In genomic region chr4:30675911-30676310, GRCm38 (mm10) we compare ENCODE assay signal across 22 mouse cellular contexts.
A peak's percentile ranks its signal among the peaks of the same experiment; 100 is the strongest.
DNase-seq lines count a peak whose midpoint lies in the region; ATAC-seq and TF ChIP-seq lines count a peak whose summit lies in the region.
"Had no signal": no experiment of that assay in that cellular context is flagged by ENCODE, and none has a peak within 500 bp of the region (broad histone marks: within the 10 kb centered on the region; RNA-seq: fewer than 3 reads in every experiment).

No protein-coding gene starts in this region.

- no peak for DNase-seq in forebrain, embryonic 11.5 days (ENCODE audit: low spot score)
- DNase-seq in forebrain, postnatal 0 days, result no peak
- DNase-seq in midbrain, embryonic 10.5 days (ENCODE audit: low spot score), result no peak
- peak; percentile 20 for DNase-seq in midbrain, embryonic 14.5 days
- DNase-seq in left cerebral cortex, postnatal 25 days (ENCODE audit: low spot score in 2 of 2), result no peak
- no peak for DNase-seq in kidney, adult 11 months
- DNase-seq: adrenal gland, postnatal 14 days; cerebellum, adult 18-20 months; cerebellum, adult 9-11 months; cerebellum, postnatal 36 days; gastrocnemius, postnatal 10 days; heart, adult 18-20 months; heart, postnatal 10 days; heart, postnatal 4 days had no signal

- WGBS in forebrain, embryonic 11.5 days, result 36% methylated on average over 3 of the region's 3 CpGs
- 32% methylated on average over 3 of the region's 3 CpGs for WGBS in forebrain, postnatal 0 days
- WGBS in midbrain, embryonic 10.5 days, result 49% methylated on average over 3 of the region's 3 CpGs
- WGBS in midbrain, embryonic 16.5 days, result 28% methylated on average over 3 of the region's 3 CpGs
- WGBS in midbrain, embryonic 14.5 days, result 31% methylated on average over 3 of the region's 3 CpGs

- no peak overlapping the region for H3K4me2 ChIP-seq in forebrain, embryonic 11.5 days (ENCODE audit: low read depth, low read length, severe bottlenecking)
- no peak overlapping the region for H3K4me2 ChIP-seq in forebrain, postnatal 0 days (ENCODE audit: low read depth)
- no peak overlapping the region for H3K4me2 ChIP-seq in midbrain, embryonic 16.5 days (ENCODE audit: low read length)
- H3K4me2 ChIP-seq in midbrain, embryonic 14.5 days (ENCODE audit: low read length), result no peak overlapping the region
- H3K4me2 ChIP-seq: hindbrain, embryonic 12.5 days had no signal

- H3K4me1 ChIP-seq in forebrain, embryonic 11.5 days (replicated peaks; ENCODE audit: control insufficient read depth, insufficient read depth, low read length), result no peaks in the 10 kb centered on the region
- no peaks in the 10 kb centered on the region for H3K4me1 ChIP-seq in forebrain, postnatal 0 days (ENCODE audit: insufficient read depth)
- peaks cover 20% of the 10 kb centered on the region for H3K4me1 ChIP-seq in midbrain, embryonic 10.5 days
- H3K4me1 ChIP-seq in midbrain, embryonic 16.5 days (ENCODE audit: control insufficient read depth, insufficient read depth, low read length), result peaks cover 6% of the 10 kb centered on the region; the same call in 1 of the 2 replicates
- H3K4me1 ChIP-seq in midbrain, embryonic 14.5 days (ENCODE audit: control insufficient read depth, insufficient read depth, low read length), result no peaks in the 10 kb centered on the region
- H3K4me1 ChIP-seq: heart, embryonic 10.5 days; hindbrain, embryonic 12.5 days had no signal

- intact Hi-C loops in left cerebral cortex, postnatal 25 days (cut with DNase I), result no loop called here

- H3K9ac ChIP-seq in forebrain, embryonic 11.5 days (ENCODE audit: low read length), result no peak overlapping the region
- H3K9ac ChIP-seq in forebrain, postnatal 0 days, result no peak overlapping the region
- H3K9ac ChIP-seq in midbrain, embryonic 16.5 days (ENCODE audit: low read depth, low read length), result no peak overlapping the region
- no peak overlapping the region for H3K9ac ChIP-seq in midbrain, embryonic 14.5 days (replicated peaks; ENCODE audit: low read length)
- H3K9ac ChIP-seq: hindbrain, embryonic 12.5 days had no signal

- H3K27ac ChIP-seq in forebrain, embryonic 11.5 days (ENCODE audit: low read depth, low read length), result peak overlapping the region; percentile 12; the same call in 1 of the 2 replicates
- H3K27ac ChIP-seq in forebrain, postnatal 0 days (ENCODE audit: low read depth, low read length), result no peak overlapping the region
- peak overlapping the region; percentile 71 for H3K27ac ChIP-seq in midbrain, embryonic 10.5 days (replicated peaks)
- H3K27ac ChIP-seq in midbrain, embryonic 16.5 days (ENCODE audit: low read length), result no peak overlapping the region
- no peak overlapping the region for H3K27ac ChIP-seq in midbrain, embryonic 14.5 days (replicated peaks; ENCODE audit: low read depth, low read length)
- H3K27ac ChIP-seq: heart, embryonic 10.5 days; hindbrain, embryonic 12.5 days had no signal

- no peak for TF ChIP-seq CTCF in forebrain, postnatal 0 days (IDR thresholded peaks at IDR 0.05; ENCODE audit: low read depth)

- no peak overlapping the region for H3K4me3 ChIP-seq in forebrain, embryonic 11.5 days (ENCODE audit: low read depth, low read length)
- no peak overlapping the region for H3K4me3 ChIP-seq in forebrain, postnatal 0 days (ENCODE audit: low read depth, low read length)
- no peak overlapping the region for H3K4me3 ChIP-seq in midbrain, embryonic 10.5 days
- H3K4me3 ChIP-seq in midbrain, embryonic 16.5 days (ENCODE audit: low read depth, low read length), result no peak overlapping the region
- no peak overlapping the region for H3K4me3 ChIP-seq in midbrain, embryonic 14.5 days (replicated peaks; ENCODE audit: low read depth, low read length)
- H3K4me3 ChIP-seq: heart, embryonic 10.5 days; hindbrain, embryonic 12.5 days had no signal

- H3K9me3 ChIP-seq in forebrain, embryonic 11.5 days (ENCODE audit: control insufficient read depth, low read length), result no peaks in the 10 kb centered on the region
- no peaks in the 10 kb centered on the region for H3K9me3 ChIP-seq in forebrain, postnatal 0 days (ENCODE audit: low read length)
- H3K9me3 ChIP-seq in midbrain, embryonic 10.5 days (replicated peaks), result no peaks in the 10 kb centered on the region
- H3K9me3 ChIP-seq in midbrain, embryonic 16.5 days (replicated peaks; ENCODE audit: control insufficient read depth, low read length, poor library complexity, severe bottlenecking), result no peaks in the 10 kb centered on the region
- no peaks in the 10 kb centered on the region for H3K9me3 ChIP-seq in midbrain, embryonic 14.5 days (ENCODE audit: control insufficient read depth, low read length)
- H3K9me3 ChIP-seq: heart, embryonic 10.5 days; hindbrain, embryonic 12.5 days had no signal

- no peaks in the 10 kb centered on the region for H3K27me3 ChIP-seq in forebrain, embryonic 11.5 days (ENCODE audit: control insufficient read depth, insufficient read depth, low read length)
- H3K27me3 ChIP-seq in forebrain, postnatal 0 days (ENCODE audit: insufficient read depth, low read length), result no peaks in the 10 kb centered on the region
- H3K27me3 ChIP-seq in midbrain, embryonic 10.5 days (ENCODE audit: low read depth, poor library complexity, severe bottlenecking), result no peaks in the 10 kb centered on the region
- H3K27me3 ChIP-seq in midbrain, embryonic 16.5 days (ENCODE audit: control insufficient read depth, insufficient read depth, low read depth, low read length), result no peaks in the 10 kb centered on the region
- no peaks in the 10 kb centered on the region for H3K27me3 ChIP-seq in midbrain, embryonic 14.5 days (ENCODE audit: control insufficient read depth, insufficient read depth, low read length)
- H3K27me3 ChIP-seq: CH12.LX; hindbrain, embryonic 12.5 days; Patski had no signal

- ATAC-seq in forebrain, embryonic 11.5 days (replicated peaks; ENCODE audit: low FRiP score), result peak; percentile 63; the same call in 1 of the 2 replicates
- ATAC-seq in forebrain, postnatal 0 days, result no peak
- no peak for ATAC-seq in midbrain, embryonic 16.5 days
- no peak for ATAC-seq in midbrain, embryonic 14.5 days (ENCODE audit: low FRiP score, low TSS enrichment)
- ATAC-seq: activated CD4-positive, CD25-positive, alpha-beta regulatory T cell, adult 4 months; hindbrain, embryonic 16.5 days; inflammation-experienced regulatory T-cells, adult 6 months; Patski had no signal

- no peaks in the 10 kb centered on the region for H3K36me3 ChIP-seq in forebrain, embryonic 11.5 days (ENCODE audit: control insufficient read depth, insufficient read depth, low read length)
- no peaks in the 10 kb centered on the region for H3K36me3 ChIP-seq in forebrain, postnatal 0 days (ENCODE audit: insufficient read depth)
- no peaks in the 10 kb centered on the region for H3K36me3 ChIP-seq in midbrain, embryonic 10.5 days
- H3K36me3 ChIP-seq in midbrain, embryonic 16.5 days (ENCODE audit: control insufficient read depth, insufficient read depth, low read length), result no peaks in the 10 kb centered on the region
- H3K36me3 ChIP-seq in midbrain, embryonic 14.5 days (ENCODE audit: control insufficient read depth, insufficient read depth, low read length), result no peaks in the 10 kb centered on the region
- H3K36me3 ChIP-seq: heart, embryonic 10.5 days; hindbrain, embryonic 12.5 days had no signal

Comparison
In these comparisons a context has a peak if more than half of its experiments do, and no peak if none do; other contexts are left out.
1. H3K27ac ChIP-seq: peak in forebrain, embryonic 11.5 days (single experiment) and midbrain, embryonic 10.5 days (single experiment); none in forebrain, postnatal 0 days (single experiment), midbrain, embryonic 16.5 days (single experiment) and midbrain, embryonic 14.5 days (single experiment).